Mouse (Mus musculus) neural tube, embryonic 13.5 days (tissue): ENCODE measurements at regions not wholly inside any gene's neighbourhood (a gene's known extent, or its start where the extent isn't known, plus 50 kb on each side); places are given as distances from the start of the nearest gene placed in this dataset.

ENCODE experiments used
- ATAC-seq: fragments of 200-750 bp; cut with Nextera tagmentation; 2 replicates; pipeline ENCODE4 v1.8.0; 2017; ENCODE audit warnings: low read depth, mild to moderate bottlenecking, moderate TSS enrichment, moderate library complexity
- H3K27ac ChIP-seq: fragments of 300-500 bp; sonication (generic); replicated peaks from 2 replicates; pipeline ENCODE4 v1.5.1; 2015; ENCODE audit warnings: moderate library complexity, mild to moderate bottlenecking, inconsistent platforms
- H3K27me3 ChIP-seq: fragments of 300-500 bp; sonication (generic); 2 replicates; pipeline ENCODE4 v1.6.1; 2015; ENCODE audit warnings: mild to moderate bottlenecking, inconsistent platforms
- H3K36me3 ChIP-seq: fragments of 300-500 bp; sonication (generic); 2 replicates; pipeline ENCODE4 v1.6.1; 2015; ENCODE audit warnings: mild to moderate bottlenecking, inconsistent platforms
- H3K4me1 ChIP-seq: fragments of 300-500 bp; sonication (generic); replicated peaks from 2 replicates; pipeline ENCODE4 v1.6.1; 2015; ENCODE audit warnings: inconsistent platforms
- H3K4me2 ChIP-seq: fragments of 300-500 bp; sonication (generic); 2 replicates; pipeline ENCODE4 v1.6.1; 2015; ENCODE audit warnings: inconsistent platforms, mild to moderate bottlenecking, moderate library complexity
- H3K4me3 ChIP-seq: fragments of 300-500 bp; sonication (generic); 2 replicates; pipeline ENCODE4 v1.5.1; 2015; ENCODE audit warnings: mild to moderate bottlenecking, inconsistent platforms
- H3K9ac ChIP-seq: fragments of 300-500 bp; sonication (generic); 2 replicates; pipeline ENCODE4 v1.6.1; 2015; ENCODE audit warnings: moderate library complexity, mild to moderate bottlenecking, inconsistent platforms
- H3K9me3 ChIP-seq: fragments of 300-500 bp; sonication (generic); 2 replicates; pipeline ENCODE4 v1.6.1; 2016; ENCODE audit warnings: inconsistent platforms
- WGBS: fragments of 180-500 bp; shearing (Covaris S2); methylation state at CpG from one replicate; pipeline ENCODE4 v1.1.7; 2015; 5-methylcytosine and 5-hydroxymethylcytosine counted together

DNA sequence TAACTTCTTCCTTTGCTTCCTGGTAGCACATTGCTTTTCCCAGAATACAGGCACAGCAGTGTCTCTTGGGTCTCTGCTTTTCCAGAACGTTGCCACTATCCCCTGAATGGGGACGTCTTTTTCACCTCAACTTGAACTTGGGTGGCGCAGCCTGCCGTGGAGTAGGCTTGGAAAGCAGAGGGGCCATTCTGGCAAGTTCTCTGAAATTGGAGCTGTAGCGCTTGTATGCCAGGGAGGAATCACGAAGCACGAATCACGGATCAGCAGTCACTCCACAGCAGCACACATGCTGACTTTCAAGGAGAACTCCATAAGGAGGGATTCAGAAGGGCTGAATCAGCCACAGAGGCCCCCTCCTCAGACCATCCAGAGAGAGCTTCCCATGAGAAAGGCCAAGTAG, 351.2 kb downstream of the Bcor start:
- H3K9me3 ChIP-seq = no peaks in the 10 kb centered on the region
- no peaks in the 10 kb centered on the region for H3K36me3 ChIP-seq
- H3K4me3 ChIP-seq = no peak overlapping the region
- peaks cover 61% of the 10 kb centered on the region for H3K27me3 ChIP-seq
- H3K9ac ChIP-seq = no peak overlapping the region
- WGBS = 55% methylated on average over 8 of the region's 8 CpGs
- peaks cover 19% of the 10 kb centered on the region for H3K4me1 ChIP-seq
- ATAC-seq = no peak
- H3K4me2 ChIP-seq = no peak overlapping the region
- no peak overlapping the region for H3K27ac ChIP-seq

GRCm38 (mm10) chrX:11814861-11815260, 345.3 kb downstream of the Bcor start:
- H3K4me1 ChIP-seq = no peaks in the 10 kb centered on the region; the same call in 1 of the 2 replicates
- no peak overlapping the region; the same call in 1 of the 2 replicates for H3K27ac ChIP-seq
- peak; percentile 53 for ATAC-seq
- no peaks in the 10 kb centered on the region for H3K36me3 ChIP-seq
- H3K4me3 ChIP-seq = no peak overlapping the region
- H3K9me3 ChIP-seq = no peaks in the 10 kb centered on the region
- no peak overlapping the region for H3K9ac ChIP-seq
- peaks cover 3% of the 10 kb centered on the region for H3K27me3 ChIP-seq
- no peak overlapping the region for H3K4me2 ChIP-seq
- WGBS = 35% methylated on average over 9 of the region's 9 CpGs

DNA sequence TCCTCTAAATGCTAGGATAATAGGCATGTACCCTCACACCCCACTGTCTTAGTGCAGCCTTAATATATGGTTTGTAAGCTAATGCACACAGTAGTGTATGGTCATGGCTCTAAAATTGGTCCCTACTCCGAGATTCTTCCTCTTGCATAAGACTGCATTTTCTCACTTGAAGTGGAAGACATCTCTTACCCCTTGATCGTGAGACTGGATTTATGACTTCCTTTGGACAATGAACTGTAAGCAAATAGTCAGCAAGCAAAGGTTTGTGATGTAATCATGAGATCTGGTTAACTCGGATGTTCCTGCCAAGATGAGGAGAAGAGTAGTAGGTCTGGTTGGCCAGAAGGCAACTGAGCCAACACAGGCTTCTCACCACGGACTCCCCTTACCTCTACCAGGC, 344.3 kb downstream of the Bcor start:
- H3K27me3 ChIP-seq = peaks cover 4% of the 10 kb centered on the region; the same call in 1 of the 2 replicates
- no peak overlapping the region for H3K9ac ChIP-seq
- no peaks in the 10 kb centered on the region; the same call in 1 of the 2 replicates for H3K4me1 ChIP-seq
- no peaks in the 10 kb centered on the region for H3K36me3 ChIP-seq
- H3K9me3 ChIP-seq = no peaks in the 10 kb centered on the region
- no peak overlapping the region for H3K4me3 ChIP-seq
- no peak overlapping the region for H3K27ac ChIP-seq
- H3K4me2 ChIP-seq = no peak overlapping the region
- ATAC-seq = no peak
- WGBS = 76% methylated on average over 4 of the region's 4 CpGs

DNA sequence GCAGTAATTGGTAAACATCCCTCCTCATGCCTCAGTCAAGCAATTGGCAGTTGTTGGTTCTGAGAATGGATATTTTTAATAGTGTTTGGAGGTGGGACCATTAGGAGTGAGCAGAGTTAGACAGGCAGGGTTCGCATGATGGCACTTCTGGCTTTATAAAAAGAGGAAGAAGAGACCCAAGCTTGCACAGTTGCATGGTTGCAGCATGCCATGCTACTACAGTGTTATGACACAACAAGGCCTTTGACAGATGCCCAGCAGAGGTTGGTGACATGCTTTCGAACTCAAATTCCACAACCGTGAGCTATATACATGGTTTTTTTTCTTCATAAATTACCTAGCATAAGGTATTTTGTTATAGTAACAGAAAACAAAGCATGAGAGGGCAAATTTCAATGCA, 341.5 kb downstream of the Bcor start:
- no peak for ATAC-seq
- H3K9me3 ChIP-seq = no peaks in the 10 kb centered on the region
- peaks cover 16% of the 10 kb centered on the region for H3K27me3 ChIP-seq
- no peak overlapping the region for H3K27ac ChIP-seq
- H3K4me3 ChIP-seq = no peak overlapping the region
- H3K9ac ChIP-seq = no peak overlapping the region
- H3K4me2 ChIP-seq = no peak overlapping the region
- no peaks in the 10 kb centered on the region for H3K36me3 ChIP-seq
- WGBS = 98% methylated on average over 3 of the region's 3 CpGs
- H3K4me1 ChIP-seq = peaks cover 3% of the 10 kb centered on the region

- H3K9me3 ChIP-seq = no peaks in the 10 kb centered on the region
- WGBS = 53% methylated on average over 2 of the region's 2 CpGs
These were observed 339.0 kb downstream of the Bcor start for GRCm38 (mm10) chrX:11821165-11821564.

GRCm38 (mm10) chrX:11821880-11822768, 338.0 kb downstream of the Bcor start:
- Histone ChIP-seq H3K4me3 (no peak overlapping the region), H3K36me3 (no peaks in the 10 kb centered on the region), H3K27me3 (peaks cover 19% of the 10 kb centered on the region), H3K9me3 (no peaks in the 10 kb centered on the region), H3K9ac (no peak overlapping the region), H3K27ac (no peak overlapping the region), H3K4me2 (no peak overlapping the region), H3K4me1 (peaks cover 11% of the 10 kb centered on the region)
- 43% methylated on average over 16 of the region's 16 CpGs for WGBS
- ATAC-seq = peak; percentile 81

More at GRCm38 (mm10) chrX:11821165-11821564, 339.0 kb downstream of the Bcor start:
- no peak overlapping the region for H3K27ac ChIP-seq
- no peak overlapping the region for H3K4me2 ChIP-seq
- H3K9ac ChIP-seq = no peak overlapping the region
- H3K4me1 ChIP-seq = peaks cover 3% of the 10 kb centered on the region; the same call in 1 of the 2 replicates
- peaks cover 19% of the 10 kb centered on the region for H3K27me3 ChIP-seq
- no peaks in the 10 kb centered on the region for H3K36me3 ChIP-seq
- ATAC-seq = no peak
- no peak overlapping the region for H3K4me3 ChIP-seq

DNA sequence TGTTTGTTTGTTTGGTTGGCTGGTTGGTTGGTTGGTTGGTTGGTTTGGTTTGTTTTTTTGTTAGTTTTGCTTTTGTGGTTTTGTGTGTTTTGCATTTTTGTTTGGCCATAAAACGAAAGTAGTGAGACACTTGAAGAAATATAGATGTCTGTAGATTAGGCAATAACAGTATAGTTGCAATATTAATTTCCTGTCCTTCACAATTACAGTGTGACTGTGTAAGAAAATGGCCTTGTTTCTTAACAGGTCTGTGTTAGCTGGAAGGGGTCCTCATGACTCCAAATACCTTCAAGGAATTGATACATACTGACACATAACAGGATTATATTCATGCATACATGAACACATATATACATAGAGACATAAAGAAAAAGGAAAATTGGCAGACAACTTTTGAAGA, 334.2 kb downstream of the Bcor start:
- ATAC-seq = no peak
- 78% methylated on average over 1 of the region's 1 CpGs for WGBS
- Histone ChIP-seq H3K4me1 (peaks cover 15% of the 10 kb centered on the region), H3K9ac (no peak overlapping the region), H3K4me3 (no peak overlapping the region), H3K27ac (no peak overlapping the region), H3K36me3 (no peaks in the 10 kb centered on the region), H3K9me3 (no peaks in the 10 kb centered on the region), H3K27me3 (peaks cover 14% of the 10 kb centered on the region), H3K4me2 (no peak overlapping the region)

DNA sequence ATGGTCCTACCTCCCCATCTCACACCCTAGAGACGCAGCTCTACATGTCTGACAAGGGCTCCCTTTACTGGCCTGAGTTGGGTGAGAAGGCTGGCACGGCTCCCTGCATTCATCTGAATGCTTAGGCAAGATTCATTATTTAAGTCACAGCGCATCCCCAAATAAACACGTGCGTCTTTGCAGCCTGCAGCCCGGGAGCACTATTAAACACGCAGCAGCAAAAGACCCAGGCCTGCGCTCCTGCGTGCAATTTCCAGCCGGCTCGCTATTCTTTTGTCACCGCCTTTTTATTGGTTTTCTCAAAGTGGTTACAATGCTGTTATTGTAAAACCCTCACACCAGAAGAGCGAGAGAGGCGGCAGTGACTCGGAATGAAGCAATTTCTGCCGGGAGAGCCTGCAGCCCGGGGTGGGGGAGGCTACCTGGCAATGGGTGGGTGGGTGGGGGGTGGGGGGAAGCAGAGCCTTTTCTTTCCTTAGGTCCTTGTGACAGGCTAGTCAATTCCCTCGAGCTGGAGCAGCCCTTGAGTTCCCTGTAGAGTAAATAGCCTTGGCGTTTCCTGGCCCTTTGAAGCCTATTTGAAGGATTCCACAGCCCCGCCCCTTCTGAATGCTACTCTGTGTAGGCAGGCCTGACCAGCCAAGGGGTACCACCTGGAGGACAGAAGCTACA, 333.3 kb downstream of the Bcor start:
- 20% methylated on average over 20 of the region's 20 CpGs for WGBS
- peak; percentile 79 for ATAC-seq

DNA sequence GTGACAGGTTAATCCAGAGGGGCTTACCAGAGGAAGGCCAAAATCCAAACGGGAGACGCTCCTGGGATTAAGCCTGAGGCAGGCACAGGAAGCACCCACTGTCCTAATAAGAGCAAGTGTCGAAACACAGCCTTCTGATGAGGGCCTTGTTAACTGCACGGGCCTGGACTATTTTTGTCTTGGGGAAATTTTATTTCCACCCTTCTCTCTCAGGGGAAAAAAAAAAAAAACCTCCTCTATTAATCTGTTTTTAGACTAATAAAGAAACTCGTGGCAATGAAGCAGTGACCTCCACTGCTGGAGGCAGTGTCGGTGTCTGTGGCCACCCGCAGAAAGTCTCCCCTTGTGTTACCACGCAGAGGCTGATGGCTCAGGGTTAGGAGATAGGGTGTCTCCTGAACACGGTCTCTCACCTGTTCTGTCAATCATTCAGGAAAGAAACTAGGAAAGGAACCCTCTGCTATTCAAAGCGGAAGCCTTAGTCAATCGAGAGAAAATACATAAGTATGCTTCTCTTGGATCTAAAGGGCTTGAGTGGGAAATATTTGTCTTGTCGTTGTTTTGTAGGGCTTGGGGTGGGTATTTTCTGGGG, 330.6 kb downstream of the Bcor start:
- Histone ChIP-seq H3K36me3 (no peaks in the 10 kb centered on the region), H3K27me3 (peaks cover 3% of the 10 kb centered on the region; the same call in 1 of the 2 replicates), H3K4me3 (no peak overlapping the region), H3K4me1 (peaks cover 12% of the 10 kb centered on the region; the same call in 1 of the 2 replicates), H3K4me2 (no peak overlapping the region), H3K27ac (no peak overlapping the region), H3K9me3 (no peaks in the 10 kb centered on the region), H3K9ac (no peak overlapping the region)
- WGBS = 73% methylated on average over 12 of the region's 12 CpGs
- no peak for ATAC-seq

More for the DNA sequence above, 333.3 kb downstream of the Bcor start:
- peaks cover 14% of the 10 kb centered on the region for H3K27me3 ChIP-seq
- H3K36me3 ChIP-seq = no peaks in the 10 kb centered on the region
- H3K27ac ChIP-seq = peak overlapping the region; percentile 65
- peak overlapping the region; percentile 42 for H3K4me2 ChIP-seq
- no peak overlapping the region for H3K9ac ChIP-seq
- H3K9me3 ChIP-seq = no peaks in the 10 kb centered on the region
- no peak overlapping the region for H3K4me3 ChIP-seq
- H3K4me1 ChIP-seq = peaks cover 13% of the 10 kb centered on the region

GRCm38 (mm10) chrX:11837566-11837965, 322.6 kb downstream of the Bcor start:
- no peaks in the 10 kb centered on the region for H3K9me3 ChIP-seq
- no peak overlapping the region for H3K4me3 ChIP-seq
- H3K27me3 ChIP-seq = peaks cover 8% of the 10 kb centered on the region
- 71% methylated on average over 5 of the region's 5 CpGs for WGBS
- no peaks in the 10 kb centered on the region for H3K36me3 ChIP-seq
- ATAC-seq = no peak
- no peak overlapping the region for H3K4me2 ChIP-seq
- H3K9ac ChIP-seq = no peak overlapping the region
- no peak overlapping the region for H3K27ac ChIP-seq
- 0 out of 2 replicates have a peak, but pooled peaks cover 4% of the 10 kb centered on the region for H3K4me1 ChIP-seq

DNA sequence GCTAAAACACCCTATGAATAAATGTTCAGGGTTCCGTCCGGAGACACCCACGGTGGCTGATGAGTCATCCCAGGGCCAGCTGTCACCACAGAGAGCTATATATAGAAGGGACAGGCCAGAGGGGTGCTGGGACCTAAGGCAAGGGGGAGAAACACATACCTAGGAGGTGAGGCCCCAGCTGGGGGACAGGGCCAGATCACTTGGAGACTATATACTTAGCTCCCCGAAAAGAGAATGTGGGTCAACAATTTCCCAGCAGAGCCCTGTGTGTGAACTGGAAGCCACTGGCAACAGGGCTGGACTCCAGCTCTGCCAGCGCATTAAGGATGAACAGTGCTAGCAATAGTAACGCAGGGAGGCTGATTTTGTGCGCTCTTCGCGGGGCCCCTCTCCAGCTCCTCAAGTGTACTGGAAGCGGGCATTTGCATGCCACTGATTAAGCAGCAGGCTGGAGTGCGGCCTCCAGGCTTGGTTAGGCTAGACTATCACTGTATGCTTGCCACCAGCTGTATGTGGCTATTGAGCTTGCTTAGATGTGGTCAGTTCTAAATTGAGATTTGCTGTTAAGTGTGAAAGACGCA, 320.4 kb downstream of the Bcor start:
- Histone ChIP-seq H3K9ac (no peak overlapping the region), H3K4me3 (no peak overlapping the region), H3K4me1 (0 out of 2 replicates have a peak, but pooled peaks cover 4% of the 10 kb centered on the region), H3K36me3 (no peaks in the 10 kb centered on the region), H3K27ac (no peak overlapping the region), H3K27me3 (peaks cover 8% of the 10 kb centered on the region), H3K4me2 (no peak overlapping the region), H3K9me3 (no peaks in the 10 kb centered on the region)
- WGBS = 60% methylated on average over 12 of the region's 12 CpGs
- ATAC-seq = no peak; the same call in 1 of the 2 replicates
